Mouse (Mus musculus) monocyte, adult 2 months (primary cell): ENCODE measurements around the gene Arhgef12.

Experiments used
- DNase-seq, 2 experiments: peaks; one replicate each; pipeline ENCODE4 v3.0.0; 2022; ENCODE audit warnings: low spot score in 2 of 2, low read depth in 1 of 2

The Arhgef12 gene

GRCm38 (mm10) chr9:43078711-43079110 lies 28.3 kb downstream of the Arhgef12 start:
- no peak for DNase-seq

DNA sequence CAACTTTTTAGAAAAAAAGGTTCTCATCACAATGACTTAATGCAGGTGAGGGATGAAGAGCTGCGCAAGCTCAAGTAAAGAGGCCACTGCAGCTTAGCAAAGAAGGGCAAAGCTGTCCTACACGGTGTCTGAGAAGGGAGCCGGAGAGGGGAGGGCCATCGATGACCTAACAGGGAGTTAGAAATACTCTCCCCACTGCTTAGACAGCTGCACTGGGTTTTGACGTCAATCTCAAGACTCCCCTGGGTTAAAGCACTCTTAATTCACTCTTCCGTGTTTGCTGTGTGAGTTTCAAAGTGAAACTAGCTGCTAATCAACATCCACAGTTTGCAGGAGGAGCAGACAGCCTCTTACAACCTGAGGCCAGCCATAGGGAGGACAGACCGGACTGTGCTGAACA lies 30.9 kb downstream of the Arhgef12 start:
- DNase-seq = no peak

DNA sequence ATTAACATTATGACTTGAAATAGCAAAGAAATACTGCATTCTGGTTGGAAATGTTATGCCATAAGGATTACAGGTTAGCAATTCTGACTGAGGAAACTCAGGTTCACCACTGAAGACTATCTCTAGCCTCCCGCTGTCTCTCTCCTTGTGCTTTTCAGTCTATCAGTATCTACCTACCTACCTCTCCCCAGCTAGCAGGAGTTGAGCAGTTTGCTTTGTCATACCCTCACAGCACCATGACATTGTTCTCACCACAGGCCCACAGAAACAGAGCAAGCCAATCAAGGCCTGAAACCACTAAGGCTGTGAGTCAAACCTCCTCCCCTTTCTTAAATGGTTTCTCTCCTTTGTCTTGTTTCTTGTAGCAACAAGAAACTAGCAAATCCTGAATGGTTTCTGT lies 32.4 kb downstream of the Arhgef12 start:
- no peak for DNase-seq

GRCm38 (mm10) chr9:43071741-43072140 lies 35.3 kb downstream of the Arhgef12 start:
- DNase-seq = no peak

GRCm38 (mm10) chr9:43071176-43071575 lies 35.9 kb downstream of the Arhgef12 start:
- DNase-seq = no peak

DNA sequence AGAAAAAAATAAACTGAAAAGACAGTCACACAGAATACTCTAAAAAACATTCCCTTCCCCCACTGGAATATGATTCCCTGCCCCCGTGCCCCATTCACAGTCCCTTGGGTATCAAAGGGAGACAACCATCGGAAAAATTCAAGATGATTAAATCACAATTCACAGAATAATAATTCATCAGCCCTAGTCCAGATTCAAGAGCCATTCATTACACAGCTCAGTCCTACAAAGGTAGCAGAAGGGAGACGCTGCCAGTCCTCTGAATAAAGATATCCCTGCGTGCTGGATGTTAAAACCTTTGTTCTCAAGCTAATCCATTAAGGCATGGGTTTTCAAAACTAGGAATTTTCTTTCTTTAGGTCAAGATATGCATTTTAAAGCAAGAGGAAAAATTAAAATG lies 36.5 kb downstream of the Arhgef12 start:
- DNase-seq = no peak

GRCm38 (mm10) chr9:43070153-43070552 lies 36.9 kb downstream of the Arhgef12 start:
- DNase-seq = no peak

DNA sequence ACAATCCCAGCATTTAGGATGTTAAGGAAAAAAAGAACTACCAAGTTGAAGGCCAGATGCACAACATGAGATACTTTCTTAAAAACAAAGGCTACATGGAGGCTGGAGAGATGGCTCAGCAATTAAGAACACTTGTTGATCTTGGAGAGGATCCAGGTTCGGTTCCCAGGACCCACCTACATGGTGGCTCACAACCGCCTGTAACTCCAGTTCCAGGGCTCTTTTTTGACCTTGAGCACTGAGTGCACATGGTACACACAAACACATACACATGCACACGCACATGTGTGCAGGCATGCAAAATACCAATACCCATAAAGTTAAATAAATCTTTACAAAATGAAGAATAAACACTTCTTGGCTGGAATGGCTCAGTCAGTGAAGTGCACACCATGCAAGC lies 39.1 kb downstream of the Arhgef12 start:
- no peak for DNase-seq

- DNase-seq = no peak
These were observed 41.8 kb downstream of the Arhgef12 start for GRCm38 (mm10) chr9:43065231-43065630.

DNA sequence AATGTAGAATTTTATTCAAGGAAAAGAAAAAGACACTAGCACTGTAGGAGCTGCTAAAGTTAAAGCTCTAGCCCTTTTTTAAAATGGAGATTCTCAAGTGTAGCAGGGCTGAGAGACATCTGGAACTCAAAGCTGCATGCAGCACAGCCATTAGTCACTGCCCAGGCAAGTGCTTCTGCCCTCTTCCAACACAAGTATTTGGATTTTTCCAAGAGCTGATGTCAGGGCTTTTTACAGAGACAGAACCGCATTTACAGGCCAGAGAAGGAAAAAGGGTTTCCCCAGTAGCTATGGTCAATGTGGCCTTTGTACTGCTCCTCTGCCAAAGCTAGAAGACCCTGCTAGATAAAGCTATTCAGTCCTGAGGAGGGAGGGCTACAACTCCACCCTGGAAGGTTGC lies 45.5 kb downstream of the Arhgef12 start:
- no peak for DNase-seq

GRCm38 (mm10) chr9:43050391-43050790 lies 56.6 kb downstream of the Arhgef12 start:
- no peak for DNase-seq

DNA sequence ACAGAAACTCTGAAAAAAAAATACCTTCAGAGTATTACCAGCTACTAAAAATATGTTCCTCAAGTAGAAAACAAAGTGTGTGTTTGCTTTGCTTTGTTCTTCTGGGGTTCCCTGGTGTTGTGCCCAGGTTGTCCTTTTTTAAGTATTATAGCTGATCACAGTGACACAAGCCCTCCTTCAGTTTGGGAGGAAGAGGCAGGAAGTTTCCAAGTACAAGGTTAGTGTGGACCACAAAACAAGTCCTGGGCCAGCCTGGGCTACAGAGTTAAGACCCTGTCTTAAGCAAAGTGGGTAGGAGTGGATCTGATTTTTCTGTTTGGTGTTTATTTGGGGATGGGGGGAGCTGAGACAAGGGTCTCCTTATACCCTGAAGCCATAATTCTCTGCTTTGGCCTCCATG lies 62.6 kb downstream of the Arhgef12 start:
- DNase-seq = no peak

DNA sequence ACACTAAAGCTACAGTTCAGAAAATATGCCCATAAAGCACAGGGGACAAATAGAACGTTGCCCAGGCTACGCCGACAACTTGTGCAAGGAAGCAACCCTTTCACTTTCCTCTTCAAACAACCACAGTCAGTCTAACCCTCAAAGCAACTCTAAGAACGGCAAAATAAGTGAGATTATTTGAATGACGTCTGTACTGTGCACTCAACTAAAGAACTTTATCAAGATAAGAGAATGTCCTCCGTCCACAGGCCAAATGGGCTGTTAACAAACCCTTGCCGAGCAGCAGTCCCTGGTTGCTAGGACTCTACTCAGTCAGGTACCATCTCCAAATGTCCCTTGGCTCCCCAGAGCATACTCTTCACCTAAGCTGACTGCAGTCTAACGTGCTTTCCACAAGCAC lies 68.6 kb downstream of the Arhgef12 start:
- DNase-seq = no peak

DNA sequence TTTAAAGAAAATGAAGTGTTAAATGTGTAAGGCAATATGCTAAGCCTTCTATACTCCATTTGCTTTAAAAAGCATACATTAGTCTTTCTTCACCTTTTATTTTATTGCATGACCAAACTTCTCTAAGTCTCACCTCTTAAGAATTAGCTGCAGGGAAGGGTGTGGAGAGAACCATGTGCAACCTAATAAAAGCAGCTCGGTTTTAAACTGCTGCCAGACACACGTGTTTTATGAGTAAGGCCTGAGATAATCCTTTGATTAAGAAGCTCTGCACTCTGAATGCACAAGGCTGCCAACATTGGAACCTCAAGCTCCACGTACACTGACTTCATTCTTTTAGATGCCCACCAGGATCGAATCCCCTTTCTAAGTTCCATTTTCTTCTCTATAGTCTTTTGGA lies 71.8 kb downstream of the Arhgef12 start:
- DNase-seq = no peak

DNA sequence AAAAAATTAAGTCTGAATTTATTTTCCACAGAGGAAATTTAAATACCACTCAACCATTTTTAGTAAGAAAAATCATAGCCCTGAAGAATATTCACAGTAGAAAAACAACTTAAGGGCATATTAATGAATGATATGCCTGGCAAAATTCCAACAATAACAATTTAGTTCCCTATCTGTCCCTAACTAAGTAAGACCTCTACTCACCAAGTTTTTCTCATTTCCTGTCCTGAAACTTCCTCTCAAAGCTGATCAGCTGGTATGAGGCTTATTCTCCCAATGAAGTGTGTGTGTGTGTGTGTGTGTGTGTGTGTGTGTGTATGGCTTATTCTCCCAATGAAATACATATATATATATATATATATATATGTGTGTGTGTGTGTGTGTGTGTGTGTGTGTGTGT lies 72.8 kb downstream of the Arhgef12 start:
- no peak for DNase-seq

- no peak for DNase-seq
These were observed 79.3 kb downstream of the Arhgef12 start for GRCm38 (mm10) chr9:43027757-43028156.

GRCm38 (mm10) chr9:43021515-43022251 lies 85.4 kb downstream of the Arhgef12 start:
- no peak for DNase-seq

GRCm38 (mm10) chr9:43019656-43020055 lies 87.4 kb downstream of the Arhgef12 start:
- no peak for DNase-seq

GRCm38 (mm10) chr9:43015786-43016185 lies 91.3 kb downstream of the Arhgef12 start:
- DNase-seq = no peak

- no peak for DNase-seq
These were observed 91.7 kb downstream of the Arhgef12 start for GRCm38 (mm10) chr9:43015366-43015765.

DNA sequence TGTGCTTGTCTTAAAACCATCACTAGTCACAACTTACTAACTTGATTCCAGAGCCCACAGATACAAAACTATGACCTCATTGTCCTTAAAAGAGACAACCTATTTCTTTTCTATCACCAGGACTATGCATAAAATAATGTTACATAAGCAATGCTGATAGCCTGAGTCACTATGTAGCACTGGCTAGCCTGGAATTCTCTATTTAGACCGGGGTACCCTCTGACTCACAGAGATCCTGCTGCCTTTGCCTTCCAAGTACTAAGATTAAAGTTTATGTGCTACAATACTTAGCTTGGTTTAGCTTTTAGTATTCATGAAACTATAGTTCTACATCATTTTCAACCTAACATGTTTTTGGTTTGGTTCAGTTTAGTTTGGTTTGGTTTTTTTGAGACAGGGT lies 92.2 kb downstream of the Arhgef12 start:
- DNase-seq = no peak

DNA sequence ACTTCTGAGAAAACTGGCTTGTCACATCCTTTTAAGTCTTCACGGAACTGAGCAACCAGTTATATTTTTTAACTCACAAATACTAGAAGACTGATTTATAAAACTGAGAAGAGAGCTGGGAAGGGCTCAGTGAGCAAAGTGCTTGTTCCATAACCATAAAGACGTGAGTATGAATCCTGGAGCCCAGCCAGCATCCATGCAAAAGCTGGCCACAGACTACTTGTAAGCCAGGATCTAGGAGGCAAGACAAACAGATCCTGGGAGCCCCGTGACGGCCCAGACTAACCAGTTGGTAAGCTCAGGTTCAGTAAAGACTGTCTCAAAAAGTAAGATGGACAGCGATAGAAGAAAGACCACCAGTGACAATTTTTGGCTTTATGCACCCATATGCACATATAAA lies 94.5 kb downstream of the Arhgef12 start:
- no peak for DNase-seq

DNA sequence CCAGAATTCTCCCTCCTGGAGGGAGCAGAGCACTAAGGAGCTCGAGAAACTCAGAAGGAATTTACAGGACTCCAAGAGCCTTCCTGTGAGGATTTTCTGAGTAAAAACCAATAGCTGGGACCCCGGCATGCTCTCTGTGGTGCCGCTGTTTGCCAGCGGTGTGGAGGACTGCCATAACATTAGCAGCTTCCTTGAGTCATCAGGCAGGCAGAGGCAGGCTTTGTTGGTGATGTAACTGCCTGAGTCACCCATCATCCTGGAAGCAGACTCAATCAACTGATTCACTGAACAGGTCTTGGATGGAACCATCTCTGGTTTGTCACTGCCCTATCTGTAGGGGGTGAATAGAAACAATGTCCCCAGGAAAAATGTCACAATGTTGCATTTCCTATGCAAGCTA lies 96.0 kb downstream of the Arhgef12 start:
- DNase-seq = no peak
